Mouse (Mus musculus) inflammation-experienced regulatory T-cells, adult 6 months (primary cell): ENCODE measurements around the gene Sox5. TPM values are rescaled to one million over a fixed set of nuclear protein-coding genes. Genes with fewer than 3 reads are reported as not detected.

Experiments
- ATAC-seq: one replicate; pipeline ENCODE4 v1.8.0; 2017
- polyA plus RNA-seq, 3 experiments: library from polyadenylated mRNA; unstranded; fragments of 100-300 nt; shearing (Covaris generic); gene quantifications; one replicate each; pipeline ENCODE4 v1.2.1; 2017

Gene Sox5
- polyA plus RNA-seq, 3 experiments from 2014 or later = 0.27 TPM; not detected in 2

DNA sequence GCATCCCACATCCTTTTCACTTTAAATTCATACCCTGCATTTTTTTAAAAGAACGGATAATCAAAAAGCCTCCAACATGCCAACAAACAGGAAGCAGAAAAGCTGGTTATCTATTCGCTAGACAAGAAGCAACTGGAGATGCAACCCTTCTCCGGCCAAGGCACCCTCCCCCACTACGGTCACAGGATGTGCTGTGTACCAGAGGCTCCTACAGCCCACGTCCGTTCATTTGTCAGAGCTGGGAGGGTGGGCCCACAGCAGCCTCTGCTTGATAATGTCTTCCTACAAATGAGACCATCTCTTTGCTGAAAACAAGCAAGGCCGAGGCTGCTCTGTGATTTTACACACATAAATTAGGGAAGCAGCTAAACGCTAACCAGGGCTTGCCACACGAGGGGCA is 69.9 kb downstream of the Sox5 start:
- ATAC-seq = no peak

DNA sequence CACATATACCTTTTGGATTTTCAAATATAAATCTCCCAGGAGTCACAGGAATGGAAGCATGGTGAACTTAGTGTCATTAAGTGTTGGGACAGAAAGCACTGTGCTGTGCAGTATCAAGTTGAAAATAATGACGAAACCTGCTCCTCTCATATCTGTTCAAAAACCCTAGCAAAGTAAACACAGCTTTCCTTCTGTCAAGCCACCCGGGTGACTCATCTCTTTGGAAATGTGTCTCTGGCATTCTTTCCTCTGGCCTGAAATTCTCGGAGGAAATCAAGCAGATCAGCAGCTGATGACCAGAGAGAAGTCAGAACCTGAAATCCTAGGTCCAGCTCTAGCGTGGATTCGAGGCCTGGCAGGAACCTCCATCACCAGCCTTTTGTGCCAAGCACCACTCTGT is 71.0 kb downstream of the Sox5 start:
- no peak for ATAC-seq

DNA sequence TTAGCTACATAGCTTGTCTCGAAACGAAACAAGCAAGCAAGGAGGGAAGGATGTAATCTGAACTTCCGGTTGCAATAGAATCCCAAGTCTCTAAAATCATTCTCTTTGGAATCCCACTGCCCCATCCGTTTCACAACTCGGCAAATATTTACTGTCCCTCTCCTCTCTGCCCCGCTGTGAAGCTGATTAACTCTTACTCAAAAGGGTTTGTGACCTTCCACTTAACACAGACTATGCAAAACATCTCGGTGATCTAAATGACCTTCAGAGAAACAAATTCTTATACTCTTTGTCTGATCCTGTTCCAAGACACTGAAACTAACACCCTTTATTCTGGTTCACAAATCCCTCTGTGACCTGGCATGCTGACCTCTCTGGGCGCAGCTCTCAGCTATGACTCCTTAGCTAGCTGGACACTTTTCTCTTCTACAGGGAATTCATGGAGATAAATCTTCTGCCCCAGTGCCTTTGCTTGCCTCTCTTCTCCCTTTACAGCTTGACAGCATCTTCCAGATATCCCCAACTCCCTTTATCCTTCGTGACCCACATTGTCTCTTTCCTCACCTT is 72.1 kb downstream of the Sox5 start:
- ATAC-seq = no peak

DNA sequence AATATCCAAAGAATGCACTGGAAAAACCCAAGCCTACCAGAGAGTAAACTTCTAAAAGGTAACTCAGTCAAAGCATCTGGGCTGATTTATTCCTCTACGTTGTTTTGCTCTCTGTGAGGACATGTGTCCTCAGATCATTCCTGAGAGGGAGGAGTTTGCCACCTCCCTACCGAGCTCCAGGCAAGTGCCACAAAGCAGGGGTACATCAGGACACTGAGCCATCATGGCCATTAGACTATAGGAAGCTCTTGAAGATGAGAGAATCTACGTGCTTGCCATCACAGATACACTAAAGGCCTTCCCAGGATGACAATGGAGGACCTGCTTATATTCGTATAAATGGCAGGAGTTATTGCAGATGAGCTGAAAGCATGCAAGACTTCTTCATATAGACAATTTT is 73.4 kb downstream of the Sox5 start:
- no peak for ATAC-seq

DNA sequence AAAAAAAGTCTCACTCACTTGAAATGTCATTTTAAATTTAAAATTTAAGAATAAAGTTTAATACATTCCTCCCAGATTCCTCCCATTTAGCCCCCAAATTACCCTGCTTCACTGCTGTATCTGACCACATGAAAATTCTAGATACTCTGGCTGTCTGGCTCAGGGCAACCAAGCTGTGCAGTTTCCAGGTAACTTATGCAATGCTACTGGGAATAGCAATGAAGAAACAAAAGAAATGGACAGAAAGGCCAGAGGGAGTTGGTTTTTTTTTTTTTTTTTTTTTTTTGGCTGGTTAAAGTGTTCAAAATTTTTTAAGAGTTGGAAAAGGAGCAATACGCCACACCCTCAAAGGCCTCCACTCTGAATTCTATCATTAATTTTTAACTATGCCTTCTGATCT is 73.8 kb downstream of the Sox5 start:
- no peak for ATAC-seq

DNA sequence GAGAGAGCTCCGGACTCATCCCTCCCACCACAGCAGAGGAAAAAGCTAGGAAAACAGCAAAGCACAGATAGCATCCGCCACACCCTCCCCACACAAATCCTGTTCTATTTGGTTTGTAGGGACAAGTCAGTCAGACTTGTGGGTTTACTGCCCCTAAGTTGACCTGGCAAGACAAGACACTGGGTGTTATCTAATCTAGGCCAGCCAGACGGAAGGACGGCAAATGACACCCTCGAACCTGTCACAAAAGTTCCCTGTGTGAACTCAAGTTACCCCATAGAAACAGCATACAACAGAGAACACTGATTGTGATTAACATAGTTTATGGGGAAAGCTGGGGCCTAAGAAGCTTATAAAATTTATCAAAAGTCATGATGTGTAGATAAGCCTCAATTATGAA is 76.8 kb downstream of the Sox5 start:
- no peak for ATAC-seq

DNA sequence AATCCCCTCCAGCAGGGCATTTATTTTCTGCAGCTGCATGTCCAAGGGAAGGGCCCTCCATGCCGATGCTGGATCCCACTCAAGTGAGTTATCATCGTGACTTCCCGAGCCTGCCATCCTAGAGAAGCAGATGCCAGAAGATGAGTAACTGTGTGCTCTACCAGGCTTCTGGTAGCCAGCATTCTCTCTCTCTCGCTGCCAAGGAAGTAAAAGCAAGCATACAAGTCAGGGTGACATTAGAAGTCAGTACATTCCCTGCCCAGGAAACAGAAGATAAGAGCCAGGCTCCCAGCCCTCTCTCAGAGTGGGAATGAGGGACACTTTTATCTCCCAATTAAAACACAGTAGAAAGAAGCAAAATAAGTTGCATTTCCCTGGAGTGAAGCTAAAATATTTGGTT is 86.1 kb downstream of the Sox5 start:
- ATAC-seq = no peak

DNA sequence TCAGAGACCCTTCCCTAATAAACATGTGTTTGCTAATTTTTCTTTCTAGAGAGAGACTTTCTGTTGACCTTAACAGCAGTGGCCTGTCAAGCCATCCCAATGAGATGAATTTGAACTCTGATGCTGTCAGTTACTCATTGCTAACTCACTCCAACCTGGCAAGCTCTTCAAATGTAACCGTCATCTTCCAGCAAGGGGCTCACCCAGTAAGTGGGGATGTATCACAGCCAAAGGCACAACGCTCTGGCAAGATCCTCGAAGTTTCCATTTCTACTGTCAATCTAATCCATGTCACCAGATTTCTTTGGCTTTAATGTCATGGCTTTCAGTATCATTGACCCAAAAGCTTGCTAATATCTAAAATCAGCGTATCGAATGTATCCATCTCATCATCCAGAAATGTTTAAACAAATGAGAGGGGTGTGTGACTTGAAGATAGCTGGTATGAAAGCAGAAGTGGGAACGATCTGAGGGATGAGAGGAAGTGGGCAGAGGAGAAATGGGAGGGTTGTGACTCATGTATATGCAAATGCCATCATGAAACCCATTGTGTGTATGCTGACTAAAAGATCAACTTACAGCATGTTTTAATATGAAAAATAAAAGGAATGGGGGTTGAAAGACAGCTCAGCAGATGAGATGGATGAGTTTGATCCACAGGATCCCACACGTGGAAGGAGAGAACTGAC is 88.4 kb downstream of the Sox5 start:
- no peak for ATAC-seq

DNA sequence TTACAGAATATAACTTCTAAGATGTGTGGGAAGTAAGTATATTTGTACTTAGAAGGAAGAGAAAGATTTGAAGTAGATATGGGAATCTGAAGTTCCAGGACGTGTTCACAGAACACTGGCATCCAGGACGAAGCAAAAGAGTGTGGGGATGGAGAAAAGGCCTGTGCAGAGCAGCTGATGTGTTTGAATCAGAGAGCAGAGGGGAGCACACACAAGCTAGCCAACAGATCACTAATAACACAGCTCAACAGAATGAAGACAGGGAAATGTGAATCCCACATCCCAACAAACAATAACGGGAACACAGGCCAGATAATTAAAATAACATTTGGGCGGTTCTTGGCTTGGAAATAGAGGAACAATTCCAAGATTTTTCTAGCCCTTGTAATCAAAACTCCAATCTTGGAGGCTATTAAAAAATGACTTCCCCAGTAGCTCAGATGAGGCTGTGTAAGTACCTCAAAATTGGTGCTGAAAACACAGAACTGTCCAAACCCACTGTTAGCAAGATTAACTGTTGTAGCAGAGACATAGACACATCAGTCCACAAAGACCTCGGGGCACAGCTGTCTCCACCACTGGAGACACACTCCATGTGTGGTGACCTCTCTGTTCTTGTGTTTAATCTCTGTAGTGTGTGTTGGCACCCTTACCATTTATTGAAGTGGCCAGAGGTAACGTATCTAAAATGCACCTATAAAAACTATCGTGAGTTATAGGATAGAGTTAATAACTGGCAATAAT is 90.3 kb downstream of the Sox5 start:
- ATAC-seq = no peak

DNA sequence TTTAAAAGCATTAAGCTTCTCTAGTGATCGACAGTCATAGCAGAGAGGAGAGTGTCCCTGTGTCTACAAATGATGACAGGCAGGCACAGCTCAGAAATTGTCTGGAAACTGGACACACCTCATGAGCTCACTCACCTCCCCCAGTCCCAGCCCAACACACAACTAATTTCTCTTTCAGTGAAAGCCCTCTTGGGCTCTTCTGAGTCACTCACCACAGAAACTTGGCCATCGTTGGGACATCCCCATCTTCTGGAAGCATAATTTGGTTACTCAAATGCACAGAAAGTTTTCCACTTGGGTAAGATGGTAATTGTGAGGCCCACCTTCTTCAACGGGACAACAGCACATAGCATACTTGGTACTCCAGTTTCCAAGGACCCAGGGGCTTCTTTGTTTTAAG is 92.7 kb downstream of the Sox5 start:
- ATAC-seq = no peak

DNA sequence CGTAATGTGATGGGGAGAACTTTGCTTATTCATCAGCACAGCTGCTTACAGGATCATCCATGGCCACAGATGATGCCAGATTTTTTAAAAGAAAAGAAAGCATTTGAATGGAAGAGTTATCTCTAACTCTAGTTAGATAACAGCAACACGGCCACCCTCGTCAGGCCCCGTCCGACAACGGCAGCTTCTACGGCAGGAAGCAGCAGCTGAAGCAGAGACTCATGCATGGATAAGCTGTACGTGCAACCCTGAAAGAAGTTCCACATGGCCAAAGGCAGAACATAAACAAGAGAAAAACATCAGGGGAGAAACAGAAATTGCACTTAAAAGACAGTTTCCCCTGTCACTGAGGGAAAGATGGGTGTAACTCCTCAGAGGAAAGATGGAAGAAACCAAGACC is 94.1 kb downstream of the Sox5 start:
- no peak for ATAC-seq

DNA sequence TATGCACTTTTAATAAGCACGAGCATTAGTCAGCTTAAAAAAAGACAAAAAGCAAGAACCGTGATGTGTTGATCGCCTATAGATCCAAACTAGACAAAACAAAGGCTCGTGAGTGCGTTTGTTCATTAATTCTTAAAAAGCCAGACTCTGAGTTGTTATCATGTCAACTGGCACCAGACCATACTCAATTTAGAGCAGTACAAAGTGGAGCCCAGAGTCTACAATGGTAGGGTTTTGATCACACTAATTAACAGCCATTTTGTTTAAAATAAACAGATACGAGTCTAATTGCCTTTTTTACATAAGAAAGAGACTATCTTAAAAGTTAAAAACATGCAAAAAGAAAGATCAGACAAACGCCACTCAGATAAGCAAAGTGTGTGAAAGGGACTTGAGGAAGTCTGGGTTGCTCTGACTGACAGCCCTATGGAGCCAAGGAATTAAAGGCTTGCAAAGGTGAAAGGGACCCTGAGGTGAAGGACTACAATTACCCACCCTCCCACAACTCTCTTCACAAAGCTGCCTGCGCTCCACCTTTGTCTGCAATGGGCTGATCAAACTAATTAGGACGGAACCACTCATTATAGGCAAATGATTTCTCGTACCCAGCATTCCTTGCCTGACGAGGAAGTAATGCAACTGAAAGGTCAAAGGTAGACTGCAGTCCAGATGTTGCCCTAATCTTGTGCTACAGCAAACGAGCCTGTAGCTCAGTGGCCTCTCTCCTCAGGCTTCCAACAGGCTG is 100.6 kb downstream of the Sox5 start:
- no peak for ATAC-seq

DNA sequence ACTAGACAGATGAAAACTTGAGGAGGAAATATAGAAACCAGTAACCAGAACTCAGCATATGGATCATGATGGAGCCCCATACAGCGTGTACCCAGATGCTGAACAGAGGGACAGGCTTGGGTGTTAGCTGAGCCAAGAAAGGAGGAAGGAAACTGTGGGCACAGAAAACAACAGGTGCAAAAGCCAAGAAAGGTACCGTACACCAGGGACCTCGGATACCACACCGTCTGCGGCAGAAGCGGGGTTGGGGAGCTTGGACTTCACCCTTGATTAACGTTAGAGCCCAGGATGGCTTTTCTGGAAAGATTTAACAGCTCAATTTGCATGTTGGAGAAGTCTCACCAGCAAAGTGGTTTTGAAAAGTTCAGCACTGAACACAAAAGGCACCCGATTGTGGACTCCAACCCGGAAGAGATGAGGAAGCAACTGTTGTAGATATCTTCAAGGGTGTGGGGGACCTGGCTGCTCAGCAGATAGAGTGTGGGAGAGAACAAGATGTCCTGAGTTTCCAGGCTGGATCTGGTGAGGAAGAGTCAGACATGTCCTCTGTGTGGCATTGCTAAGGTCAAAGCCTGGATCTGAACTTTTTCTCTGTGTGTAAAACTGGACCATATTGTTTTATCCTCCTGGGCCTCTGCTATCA is 104.2 kb downstream of the Sox5 start:
- ATAC-seq = no peak

DNA sequence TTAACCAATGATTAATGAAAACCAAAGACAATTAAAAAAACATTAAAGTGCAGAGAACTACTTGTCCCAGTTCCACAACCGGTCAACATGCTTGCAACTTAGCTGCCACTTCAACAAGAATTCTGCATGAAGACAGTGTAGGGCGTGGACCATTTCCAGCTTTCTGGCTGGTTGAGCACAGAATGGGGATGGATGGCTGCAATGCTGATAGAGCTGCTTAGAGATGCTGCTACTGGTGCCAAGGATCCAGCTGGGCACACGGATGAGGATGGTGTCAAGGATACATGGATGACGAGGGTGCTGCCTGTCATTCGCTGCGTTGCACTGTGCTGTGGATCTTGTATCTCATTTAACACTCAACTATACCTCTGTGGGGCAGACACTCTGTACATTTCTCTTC is 106.7 kb downstream of the Sox5 start:
- no peak for ATAC-seq

DNA sequence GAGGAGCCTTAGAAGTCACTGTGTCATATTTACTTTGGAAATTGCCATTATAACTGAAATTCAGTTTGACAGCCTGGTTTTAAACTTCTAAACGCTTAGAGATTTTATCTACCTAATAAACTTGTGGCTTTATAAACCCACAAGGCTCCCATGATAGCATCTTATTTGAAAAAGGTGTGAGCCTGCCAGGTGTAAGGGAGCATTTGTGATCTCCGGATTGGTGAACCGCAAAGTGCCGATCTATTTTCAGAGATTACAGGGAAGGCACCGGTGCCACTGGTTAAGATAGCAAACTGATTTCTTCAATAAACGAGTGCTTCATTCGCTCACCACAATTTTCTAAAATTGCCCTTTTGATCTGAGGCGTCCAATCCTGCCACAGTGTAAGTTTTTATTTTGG is 107.9 kb downstream of the Sox5 start:
- ATAC-seq = no peak

DNA sequence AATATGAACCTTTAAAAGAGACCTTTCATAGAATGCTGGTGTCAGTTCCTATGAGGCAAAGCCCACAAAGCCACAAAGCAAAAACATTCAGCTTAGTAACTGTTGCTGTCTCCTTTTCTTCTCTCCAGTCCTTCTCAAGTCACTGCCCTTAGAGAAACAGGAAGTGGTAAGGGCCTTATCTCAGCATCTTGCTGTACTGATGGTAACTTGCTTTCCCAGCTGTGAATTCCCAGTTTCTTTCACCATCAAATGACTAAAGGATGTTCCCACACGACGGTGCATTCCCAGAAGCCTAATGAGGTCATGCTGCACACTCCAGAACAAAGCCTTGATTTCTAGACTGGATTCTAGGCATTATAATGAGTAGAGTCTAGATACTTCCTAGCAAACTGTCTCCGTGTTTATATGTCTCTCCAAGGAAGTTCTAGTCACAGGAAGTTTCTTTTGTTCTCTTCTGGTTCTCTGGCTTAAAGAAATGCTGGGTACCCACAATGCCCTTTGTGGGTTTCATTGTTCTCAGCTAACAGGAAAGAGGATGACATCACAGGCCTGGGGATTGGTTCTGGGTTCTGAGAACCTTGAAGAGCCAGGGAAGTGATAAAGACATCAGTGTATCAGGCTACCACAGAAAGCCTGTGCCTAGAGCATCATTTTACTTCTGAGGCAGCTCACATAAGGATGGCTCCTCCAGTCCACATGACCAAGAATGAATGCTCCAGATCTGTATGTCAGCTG is 111.2 kb downstream of the Sox5 start:
- peak; percentile 93 for ATAC-seq

DNA sequence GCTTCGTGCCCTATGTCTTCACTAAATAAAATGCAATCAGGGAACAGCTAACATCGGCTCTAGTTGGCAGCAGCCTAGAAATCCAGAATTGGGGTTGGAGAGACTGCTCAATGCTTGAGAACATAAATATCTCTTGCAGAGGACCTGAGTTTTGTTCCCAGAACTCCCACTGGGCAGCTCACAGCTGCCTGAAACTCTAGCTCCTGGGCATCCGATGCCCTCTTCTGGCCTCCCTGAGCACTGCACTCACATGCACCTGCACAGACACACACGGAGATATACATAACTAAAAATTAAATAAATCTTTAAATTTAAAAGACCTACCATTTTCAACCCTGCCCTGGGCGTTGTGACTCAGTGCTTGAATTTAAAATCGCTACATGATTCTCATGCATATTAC is 115.2 kb downstream of the Sox5 start:
- no peak for ATAC-seq

DNA sequence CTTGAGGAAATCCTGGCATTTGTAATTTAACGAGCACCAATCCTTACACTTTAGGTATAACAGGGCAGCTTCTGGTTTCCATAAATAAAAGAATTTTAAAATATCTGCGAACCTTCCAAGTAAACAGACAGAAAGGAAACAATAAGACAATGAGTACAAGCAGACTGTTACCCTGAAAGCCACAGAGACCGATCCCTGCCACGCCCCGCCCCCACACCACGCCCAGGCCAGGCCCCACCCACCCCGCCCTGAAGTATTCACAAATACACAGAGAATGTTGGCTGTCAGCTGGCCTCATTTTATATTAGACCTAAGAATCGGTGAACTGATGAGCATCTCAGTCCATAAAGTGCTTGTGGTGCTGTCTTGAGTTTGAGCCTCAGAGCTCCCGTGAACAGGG is 117.0 kb downstream of the Sox5 start:
- ATAC-seq = no peak

DNA sequence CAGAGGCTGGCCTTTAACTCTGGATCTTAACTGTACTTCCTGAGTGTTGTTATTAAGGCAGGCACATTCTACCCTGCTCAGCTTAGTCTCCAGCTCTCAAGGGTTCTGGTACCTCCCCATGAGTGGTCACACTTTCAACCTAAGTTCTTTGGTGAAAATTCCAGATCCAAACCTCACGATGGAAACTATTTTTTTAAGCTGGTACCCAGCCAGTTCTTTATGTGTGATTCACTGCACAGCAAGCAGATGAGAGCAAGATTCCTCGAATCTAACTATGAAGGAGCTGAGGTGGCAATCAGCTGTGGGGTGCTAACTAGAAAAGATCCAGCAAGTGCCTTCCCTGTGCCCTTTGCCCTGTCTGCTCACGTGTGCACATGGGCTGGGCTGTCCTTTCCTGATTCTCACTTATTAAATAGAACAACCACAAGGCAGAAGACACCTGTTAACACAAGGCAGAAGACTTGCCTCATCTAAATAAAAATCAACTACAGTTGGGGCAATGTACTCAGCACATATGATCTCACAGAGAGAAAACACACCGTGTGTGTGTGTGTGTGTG is 118.2 kb downstream of the Sox5 start:
- no peak for ATAC-seq

DNA sequence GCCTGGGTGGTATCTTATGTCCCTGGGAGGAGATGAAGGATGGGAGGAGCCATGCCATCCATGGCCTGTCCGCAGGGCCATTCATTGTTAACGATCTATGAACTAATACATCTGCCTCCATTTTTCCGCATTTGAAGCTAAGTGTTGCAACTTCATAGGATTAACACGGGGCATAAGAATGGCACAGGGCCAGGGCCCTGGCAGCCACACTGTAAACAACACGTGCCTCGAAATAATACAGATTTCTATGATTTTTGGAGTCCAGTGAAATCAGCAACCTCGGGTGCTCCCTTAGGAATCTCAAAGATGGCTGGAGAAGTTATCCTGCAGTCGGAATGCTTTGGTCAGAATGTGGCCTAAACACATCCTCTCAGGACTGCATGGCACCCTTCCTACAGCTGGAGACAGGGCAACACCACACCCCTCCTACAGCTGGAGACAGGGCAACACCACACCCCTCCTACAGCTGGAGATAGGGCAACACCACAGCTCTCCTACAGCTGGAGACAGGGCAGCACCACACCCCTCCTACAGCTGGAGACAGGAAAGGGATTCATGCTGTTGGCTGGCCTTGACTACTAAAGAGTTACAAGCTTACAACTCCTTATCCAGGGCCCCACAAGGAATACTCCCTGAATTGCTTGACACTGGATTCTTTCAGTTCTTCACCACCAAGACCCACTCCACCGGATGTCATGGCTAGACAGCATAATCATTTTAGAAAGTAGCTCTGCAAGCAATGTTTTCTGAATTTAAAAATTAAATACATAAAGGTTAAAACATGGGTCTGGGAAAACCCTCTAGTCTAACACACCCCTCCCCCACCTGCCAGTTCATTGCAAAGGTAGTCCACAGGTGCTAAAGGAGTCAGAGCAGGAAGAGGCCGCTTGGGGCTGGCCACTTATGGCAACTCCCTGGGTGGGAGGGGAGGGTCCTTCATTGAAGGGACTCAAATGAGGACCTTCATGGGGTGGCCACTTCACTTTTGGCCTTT is 122.4 kb downstream of the Sox5 start:
- ATAC-seq = no peak

DNA sequence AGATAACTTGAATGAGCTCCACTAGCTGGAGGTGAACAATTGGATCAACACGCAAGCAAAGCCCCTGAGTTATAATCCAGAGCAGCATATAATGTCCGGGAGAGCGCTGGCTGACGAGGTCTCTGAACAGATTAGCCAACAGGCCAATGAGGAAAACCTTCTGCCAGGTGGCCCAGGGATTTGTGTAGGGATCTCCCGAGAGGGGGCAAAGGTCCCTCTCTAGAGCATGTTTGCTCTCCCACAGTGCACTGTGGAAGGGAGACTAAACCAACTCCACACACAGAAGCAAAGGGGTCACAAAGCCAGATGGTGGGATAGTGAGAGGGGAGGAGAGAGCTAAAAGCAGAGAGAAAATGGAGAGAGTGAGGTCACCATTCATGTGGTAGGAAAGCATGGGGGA is 128.9 kb downstream of the Sox5 start:
- ATAC-seq = no peak
